Mouse (Mus musculus) bone marrow, adult 2 months (tissue): ENCODE measurements at regions not wholly inside any gene's neighbourhood (a gene's known extent, or its start where the extent isn't known, plus 50 kb on each side); places are given as distances from the start of the nearest gene placed in this dataset.

Experiments
- CTCF ChIP-seq: fragments of 200-500 bp; IDR thresholded peaks from 2 replicates; pipeline ENCODE4 v1.5.1; 2011; ENCODE audit warnings: low read length, control low read depth; ENCODE audit not compliant: control insufficient read depth, insufficient read depth
- POLR2A ChIP-seq: fragments of 200-500 bp; IDR thresholded peaks from 2 replicates; pipeline ENCODE4 v1.6.1; 2011; ENCODE audit warnings: low read depth, mild to moderate bottlenecking, control low read depth, low read length, borderline replicate concordance; ENCODE audit not compliant: control insufficient read depth

DNA sequence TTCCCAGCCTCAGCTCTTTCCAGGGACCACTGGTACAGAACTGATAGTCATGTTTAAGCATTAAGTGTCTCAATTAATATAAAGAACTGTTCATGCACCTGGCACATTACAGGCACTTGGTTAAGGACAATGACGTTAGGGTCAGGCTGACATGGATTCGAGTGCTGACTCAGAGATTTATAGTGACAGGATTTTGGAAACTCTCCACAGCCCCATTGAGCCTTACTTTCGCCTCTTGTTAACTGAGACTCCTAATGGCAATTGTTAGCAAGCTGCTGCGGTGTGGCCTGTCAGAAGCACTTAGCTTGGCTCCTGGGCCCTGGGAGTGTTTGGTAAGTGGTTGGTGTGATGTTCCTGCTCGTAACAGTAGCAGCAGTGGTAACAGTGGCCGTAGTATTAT, 644.4 kb downstream of the Dhx35 start:
- TF ChIP-seq CTCF (no peak), POLR2A (no peak)
